Mouse (Mus musculus): ENCODE data around the gene Foxn4. TPM values are rescaled to one million over a fixed set of nuclear protein-coding genes. Genes with fewer than 3 reads are reported as not detected.

Foxn4 gene
- polyA plus RNA-seq, 1 experiment from 2014 or later: 1.7 TPM

DNA sequence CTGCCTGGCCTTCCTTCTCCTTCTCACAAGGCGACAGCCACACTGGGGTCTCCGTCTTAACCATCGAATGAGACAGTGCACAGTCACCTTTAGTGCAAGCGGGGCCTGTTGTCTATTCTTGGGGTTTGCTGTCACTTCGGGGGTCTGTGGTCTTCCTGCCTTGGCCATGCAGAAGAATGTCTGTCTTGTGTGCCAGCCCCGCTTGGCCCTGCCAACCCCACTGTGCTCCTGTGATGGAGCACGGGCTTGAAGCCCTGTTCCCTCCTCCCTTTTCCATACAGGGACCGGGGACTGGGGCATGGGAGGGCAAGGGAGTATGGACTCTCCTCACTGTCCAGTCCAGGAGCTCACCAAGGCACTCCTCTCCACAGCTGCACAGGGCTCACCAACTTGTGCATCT is 8.8 kb downstream of the Foxn4 start:
- no peak overlapping the region for H3K4me3 ChIP-seq (ENCODE audit: low read depth, low read length)
- H3K4me1 ChIP-seq (ENCODE audit: control insufficient read depth, insufficient read depth, low read length): 0 out of 2 replicates have a peak, but pooled peaks cover 5% of the 10 kb centered on the region
- no peak overlapping the region for H3K27ac ChIP-seq (ENCODE audit: low read depth, low read length)
- H3K4me2 ChIP-seq (ENCODE audit: low read depth): no peak overlapping the region
- no peak for DNase-seq (ENCODE audit: low spot score)
- no peak for ATAC-seq (ENCODE audit: insufficient read depth, low FRiP score, low TSS enrichment)
- H3K9me3 ChIP-seq (ENCODE audit: control insufficient read depth, low read length): no peaks in the 10 kb centered on the region
- H3K36me3 ChIP-seq (ENCODE audit: control insufficient read depth, insufficient read depth, low read length): no peaks in the 10 kb centered on the region
- H3K27me3 ChIP-seq (ENCODE audit: control insufficient read depth, insufficient read depth, low read length): 0 out of 2 replicates have a peak, but pooled peaks cover 9% of the 10 kb centered on the region
- WGBS: 87% methylated on average over 8 of the region's 8 CpGs
- H3K9ac ChIP-seq (ENCODE audit: low read length): no peak overlapping the region

DNA sequence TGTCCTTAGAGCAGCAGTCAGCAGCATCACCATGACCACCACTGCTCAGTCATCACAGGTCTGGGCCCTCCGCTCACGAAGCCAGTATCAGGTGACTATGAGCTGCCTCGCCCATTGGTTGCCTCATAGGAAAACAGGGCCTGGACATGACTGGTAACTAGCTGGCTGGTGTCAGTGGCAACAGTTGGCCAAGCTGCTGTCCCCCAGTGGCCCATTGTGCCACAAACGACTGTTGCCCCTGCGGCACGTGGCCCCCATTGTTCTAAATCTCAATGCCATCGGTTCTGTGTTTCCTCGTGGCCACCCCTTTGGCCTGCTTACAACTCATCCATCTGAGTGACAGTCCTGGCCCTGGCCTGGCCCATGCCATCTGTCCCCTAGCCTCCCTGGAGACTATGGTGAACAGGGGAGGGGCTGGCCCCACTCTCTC is 9.6 kb downstream of the Foxn4 start:
- Histone ChIP-seq H3K4me1 (ENCODE audit: control insufficient read depth, insufficient read depth, low read length) (0 out of 2 replicates have a peak, but pooled peaks cover 5% of the 10 kb centered on the region), H3K4me2 (ENCODE audit: low read depth) (no peak overlapping the region), H3K9ac (ENCODE audit: low read length) (no peak overlapping the region), H3K27ac (ENCODE audit: low read depth, low read length) (no peak overlapping the region), H3K36me3 (ENCODE audit: control insufficient read depth, insufficient read depth, low read length) (no peaks in the 10 kb centered on the region), H3K4me3 (ENCODE audit: low read depth, low read length) (no peak overlapping the region), H3K27me3 (ENCODE audit: control insufficient read depth, insufficient read depth, low read length) (0 out of 2 replicates have a peak, but pooled peaks cover 7% of the 10 kb centered on the region), H3K9me3 (ENCODE audit: control insufficient read depth, low read length) (no peaks in the 10 kb centered on the region)
- DNase-seq (ENCODE audit: low spot score) (peak; percentile 60), ATAC-seq (ENCODE audit: insufficient read depth, low FRiP score, low TSS enrichment) (peak; percentile 68)
- WGBS: 53% methylated on average over 8 of the region's 8 CpGs

DNA sequence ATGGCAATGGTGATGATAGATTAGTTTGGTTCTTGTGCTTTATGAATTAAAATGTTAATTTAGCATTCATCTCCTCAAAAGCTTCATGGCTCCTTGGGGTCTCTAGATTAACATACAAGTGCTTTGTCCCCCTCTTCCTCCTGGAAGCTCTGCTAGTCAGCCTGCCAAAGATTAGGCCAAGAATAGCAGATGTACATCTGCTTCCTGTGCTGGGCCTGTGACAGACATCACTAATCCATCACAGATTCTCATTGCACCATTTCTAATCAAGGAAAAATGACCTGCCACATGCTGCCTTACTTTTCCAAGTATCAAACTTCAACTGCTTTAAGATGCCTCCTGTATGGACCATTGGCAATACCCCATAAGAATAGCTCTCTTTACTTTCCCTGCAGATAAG is 12.1 kb downstream of the Foxn4 start:
- Histone ChIP-seq H3K9me3 (ENCODE audit: control insufficient read depth, low read length) (no peaks in the 10 kb centered on the region), H3K27me3 (ENCODE audit: control insufficient read depth, insufficient read depth, low read length) (no peaks in the 10 kb centered on the region; the same call in 1 of the 2 replicates), H3K4me1 (ENCODE audit: control insufficient read depth, insufficient read depth, low read length) (0 out of 2 replicates have a peak, but pooled peaks cover 5% of the 10 kb centered on the region), H3K27ac (ENCODE audit: low read depth, low read length) (no peak overlapping the region), H3K4me3 (ENCODE audit: low read depth, low read length) (no peak overlapping the region), H3K36me3 (ENCODE audit: control insufficient read depth, insufficient read depth, low read length) (no peaks in the 10 kb centered on the region), H3K9ac (ENCODE audit: low read length) (no peak overlapping the region), H3K4me2 (ENCODE audit: low read depth) (no peak overlapping the region)
- ATAC-seq (ENCODE audit: insufficient read depth, low FRiP score, low TSS enrichment) (no peak), DNase-seq (ENCODE audit: low spot score) (no peak)

DNA sequence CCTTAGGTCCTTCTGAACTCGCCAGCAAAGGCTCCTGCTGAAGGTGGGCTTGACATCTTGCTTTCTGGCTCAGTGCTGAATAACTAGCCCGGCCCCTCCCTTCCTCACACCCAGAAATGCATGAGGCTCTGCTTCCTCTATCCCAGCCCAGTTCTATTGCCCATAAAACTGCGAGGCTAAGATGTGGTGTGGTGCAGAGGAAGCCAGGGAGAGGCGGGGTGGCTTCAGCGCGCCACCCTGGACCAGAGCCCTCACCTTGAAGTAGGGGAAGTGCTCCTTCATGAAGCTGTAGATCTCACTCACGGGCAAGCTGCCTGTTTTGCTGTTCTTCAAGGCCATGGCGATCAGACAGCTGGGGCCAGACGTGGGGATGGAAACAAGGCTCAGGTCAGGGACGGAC is 14.1 kb downstream of the Foxn4 start:
- ATAC-seq (ENCODE audit: insufficient read depth, low FRiP score, low TSS enrichment) (no peak), DNase-seq (ENCODE audit: low spot score) (no peak)
- H3K9ac ChIP-seq (ENCODE audit: low read length): no peak overlapping the region
- no peak overlapping the region for H3K4me2 ChIP-seq (ENCODE audit: low read depth)
- WGBS: 77% methylated on average over 10 of the region's 10 CpGs
- H3K27ac ChIP-seq (ENCODE audit: low read depth, low read length): no peak overlapping the region
- 0 out of 2 replicates have a peak, but pooled peaks cover 4% of the 10 kb centered on the region for H3K4me1 ChIP-seq (ENCODE audit: control insufficient read depth, insufficient read depth, low read length)
- H3K9me3 ChIP-seq (ENCODE audit: control insufficient read depth, low read length): no peaks in the 10 kb centered on the region
- H3K36me3 ChIP-seq (ENCODE audit: control insufficient read depth, insufficient read depth, low read length): no peaks in the 10 kb centered on the region
- no peak overlapping the region for H3K4me3 ChIP-seq (ENCODE audit: low read depth, low read length)
- H3K27me3 ChIP-seq (ENCODE audit: control insufficient read depth, insufficient read depth, low read length): no peaks in the 10 kb centered on the region; the same call in 1 of the 2 replicates

DNA sequence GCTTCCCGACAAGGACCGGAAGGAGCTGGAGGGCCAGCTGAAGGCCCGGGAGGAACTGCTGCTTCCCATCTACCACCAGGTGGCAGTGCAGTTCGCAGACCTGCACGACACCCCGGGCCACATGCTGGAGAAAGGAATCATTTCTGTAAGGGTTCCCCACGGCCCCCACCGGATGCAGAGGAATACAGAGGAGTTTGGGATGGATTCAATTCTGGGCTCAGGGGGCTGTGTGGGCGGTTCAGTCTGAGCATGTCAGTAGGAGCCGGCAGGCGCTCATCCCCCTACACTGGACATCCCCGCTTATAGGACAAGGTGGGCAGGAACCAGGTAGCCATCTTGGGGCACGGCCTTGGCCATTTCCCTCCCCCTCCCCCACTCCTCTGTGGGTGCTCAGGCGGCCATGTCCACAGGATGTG is 25.4 kb downstream of the Foxn4 start:
- DNase-seq (ENCODE audit: low spot score) (peak; percentile 86), ATAC-seq (ENCODE audit: insufficient read depth, low FRiP score, low TSS enrichment) (no peak)
- no peak overlapping the region for H3K4me2 ChIP-seq (ENCODE audit: low read depth)
- peak overlapping the region; percentile 18 for H3K9ac ChIP-seq (ENCODE audit: low read length)
- no peaks in the 10 kb centered on the region for H3K36me3 ChIP-seq (ENCODE audit: control insufficient read depth, insufficient read depth, low read length)
- H3K27me3 ChIP-seq (ENCODE audit: control insufficient read depth, insufficient read depth, low read length): no peaks in the 10 kb centered on the region
- no peak overlapping the region for H3K4me3 ChIP-seq (ENCODE audit: low read depth, low read length)
- no peak overlapping the region for H3K27ac ChIP-seq (ENCODE audit: low read depth, low read length)
- no peaks in the 10 kb centered on the region for H3K9me3 ChIP-seq (ENCODE audit: control insufficient read depth, low read length)
- no peaks in the 10 kb centered on the region; the same call in 1 of the 2 replicates for H3K4me1 ChIP-seq (ENCODE audit: control insufficient read depth, insufficient read depth, low read length)
- WGBS: 17% methylated on average over 14 of the region's 14 CpGs

DNA sequence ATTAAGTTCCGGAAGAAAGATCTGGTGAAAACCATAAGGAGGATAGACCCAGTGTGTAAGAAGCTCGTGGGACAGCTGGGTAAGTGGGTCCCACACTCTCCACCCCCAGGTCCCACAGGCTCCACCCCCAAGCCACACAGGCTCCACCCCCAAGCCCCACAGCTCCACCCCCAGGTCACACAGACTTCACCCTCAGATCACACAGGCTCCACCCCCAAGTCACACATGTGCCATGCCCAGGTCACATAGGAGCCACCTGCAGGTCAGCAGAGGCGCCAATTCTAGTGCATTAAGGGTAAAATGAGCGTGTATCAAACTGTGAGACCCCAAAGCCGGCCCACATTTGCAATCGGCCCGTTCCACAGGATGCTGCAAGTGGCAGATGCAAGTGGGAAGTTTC is 27.1 kb downstream of the Foxn4 start:
- H3K4me1 ChIP-seq (ENCODE audit: control insufficient read depth, insufficient read depth, low read length): no peaks in the 10 kb centered on the region; the same call in 1 of the 2 replicates
- H3K4me2 ChIP-seq (ENCODE audit: low read depth): no peak overlapping the region
- H3K9me3 ChIP-seq (ENCODE audit: control insufficient read depth, low read length): no peaks in the 10 kb centered on the region
- H3K9ac ChIP-seq (ENCODE audit: low read length): no peak overlapping the region
- no peaks in the 10 kb centered on the region for H3K27me3 ChIP-seq (ENCODE audit: control insufficient read depth, insufficient read depth, low read length)
- H3K36me3 ChIP-seq (ENCODE audit: control insufficient read depth, insufficient read depth, low read length): no peaks in the 10 kb centered on the region
- WGBS: 85% methylated on average over 7 of the region's 7 CpGs
- DNase-seq (ENCODE audit: low spot score): no peak
- H3K27ac ChIP-seq (ENCODE audit: low read depth, low read length): no peak overlapping the region
- ATAC-seq (ENCODE audit: insufficient read depth, low FRiP score, low TSS enrichment): no peak
- no peak overlapping the region for H3K4me3 ChIP-seq (ENCODE audit: low read depth, low read length)

DNA sequence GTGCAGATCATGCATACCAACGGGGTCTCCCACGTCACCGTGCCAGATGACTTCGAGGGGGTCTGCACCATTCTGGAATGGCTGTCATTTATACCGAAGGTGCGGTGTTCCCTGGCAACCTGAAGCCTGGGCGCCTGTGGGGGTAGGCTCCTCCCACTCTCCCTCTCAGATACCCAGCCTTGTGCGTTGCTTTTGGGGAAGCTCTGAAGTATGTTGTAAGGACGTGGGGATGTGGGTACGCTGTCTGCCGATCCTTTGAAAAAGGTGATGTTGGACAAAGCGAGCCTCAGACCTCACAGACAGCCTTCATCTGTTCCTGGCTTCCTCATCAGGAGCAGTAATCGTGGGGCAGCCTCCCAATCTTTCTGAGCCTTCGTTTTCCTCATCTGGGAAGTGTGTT is 33.9 kb downstream of the Foxn4 start:
- H3K4me1 ChIP-seq (ENCODE audit: control insufficient read depth, insufficient read depth, low read length): no peaks in the 10 kb centered on the region
- no peak for ATAC-seq (ENCODE audit: insufficient read depth, low FRiP score, low TSS enrichment)
- H3K27ac ChIP-seq (ENCODE audit: low read depth, low read length): no peak overlapping the region
- H3K36me3 ChIP-seq (ENCODE audit: control insufficient read depth, insufficient read depth, low read length): no peaks in the 10 kb centered on the region
- no peak overlapping the region for H3K9ac ChIP-seq (ENCODE audit: low read length)
- H3K4me2 ChIP-seq (ENCODE audit: low read depth): no peak overlapping the region
- no peaks in the 10 kb centered on the region for H3K9me3 ChIP-seq (ENCODE audit: control insufficient read depth, low read length)
- no peaks in the 10 kb centered on the region for H3K27me3 ChIP-seq (ENCODE audit: control insufficient read depth, insufficient read depth, low read length)
- H3K4me3 ChIP-seq (ENCODE audit: low read depth, low read length): no peak overlapping the region
- WGBS: 56% methylated on average over 14 of the region's 14 CpGs
- DNase-seq (ENCODE audit: low spot score): no peak

DNA sequence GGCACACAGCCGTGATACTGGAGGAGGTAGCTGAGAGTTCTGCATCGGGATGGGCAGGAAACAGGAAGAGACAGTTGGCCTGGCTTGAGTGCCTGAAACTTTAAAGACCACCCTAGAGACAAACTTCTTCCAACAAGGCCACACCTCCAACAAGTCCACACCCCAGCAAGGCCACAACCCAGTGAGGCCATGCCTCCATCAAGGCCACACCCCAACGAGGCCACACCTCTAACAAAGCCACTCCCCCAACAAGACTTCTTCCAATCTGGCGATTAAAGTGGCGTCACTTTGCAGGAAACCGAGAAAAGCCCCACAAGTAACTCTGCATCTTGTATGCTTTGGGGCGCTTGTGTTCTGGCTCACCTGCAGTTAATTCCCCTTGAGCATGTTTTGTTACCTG is 34.7 kb downstream of the Foxn4 start:
- ATAC-seq (ENCODE audit: insufficient read depth, low FRiP score, low TSS enrichment) (no peak), DNase-seq (ENCODE audit: low spot score) (no peak)
- Histone ChIP-seq H3K27me3 (ENCODE audit: control insufficient read depth, insufficient read depth, low read length) (no peaks in the 10 kb centered on the region), H3K9ac (ENCODE audit: low read length) (no peak overlapping the region), H3K4me1 (ENCODE audit: control insufficient read depth, insufficient read depth, low read length) (no peaks in the 10 kb centered on the region), H3K4me3 (ENCODE audit: low read depth, low read length) (no peak overlapping the region), H3K27ac (ENCODE audit: low read depth, low read length) (no peak overlapping the region), H3K36me3 (ENCODE audit: control insufficient read depth, insufficient read depth, low read length) (no peaks in the 10 kb centered on the region), H3K9me3 (ENCODE audit: control insufficient read depth, low read length) (no peaks in the 10 kb centered on the region), H3K4me2 (ENCODE audit: low read depth) (no peak overlapping the region)
- 25% methylated on average over 7 of the region's 7 CpGs for WGBS

DNA sequence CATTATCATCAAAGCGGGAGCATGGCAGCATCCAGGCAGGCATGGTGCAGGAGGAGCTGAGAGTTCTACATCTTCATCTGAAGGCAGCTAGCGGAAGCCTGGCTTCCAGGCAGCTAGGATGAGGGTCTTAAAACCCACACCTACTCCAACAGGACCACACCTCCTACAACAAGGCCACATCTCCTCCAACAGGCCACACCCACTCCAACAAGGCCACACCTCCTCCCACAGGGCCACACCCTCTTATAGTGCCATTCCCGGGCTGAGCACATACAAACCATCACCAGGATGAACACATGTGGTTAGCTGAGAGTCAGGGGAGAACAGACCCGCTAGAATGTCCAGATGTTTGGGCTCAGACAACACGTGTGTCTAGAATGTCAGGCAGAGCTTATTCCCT is 44.7 kb downstream of the Foxn4 start:
- WGBS: 86% methylated on average over 5 of the region's 5 CpGs

More for the DNA sequence above, 44.7 kb downstream of the Foxn4 start:
- Histone ChIP-seq H3K9ac (ENCODE audit: low read length) (no peak overlapping the region), H3K4me2 (ENCODE audit: low read depth) (no peak overlapping the region), H3K27me3 (ENCODE audit: control insufficient read depth, insufficient read depth, low read length) (no peaks in the 10 kb centered on the region), H3K4me1 (ENCODE audit: control insufficient read depth, insufficient read depth, low read length) (no peaks in the 10 kb centered on the region), H3K4me3 (ENCODE audit: low read depth, low read length) (no peak overlapping the region), H3K36me3 (ENCODE audit: control insufficient read depth, insufficient read depth, low read length) (no peaks in the 10 kb centered on the region), H3K27ac (ENCODE audit: low read depth, low read length) (no peak overlapping the region), H3K9me3 (ENCODE audit: control insufficient read depth, low read length) (no peaks in the 10 kb centered on the region)
- no peak for DNase-seq (ENCODE audit: low spot score)
- ATAC-seq (ENCODE audit: insufficient read depth, low FRiP score, low TSS enrichment): no peak
